Mouse (Mus musculus) bone marrow macrophage, adult 2 months (primary cell): ENCODE measurements around the gene Ttll9.

ENCODE experiments used
- CTCF ChIP-seq: IDR thresholded peaks from 2 replicates; pipeline ENCODE4 v1.5.1; 2012; ENCODE audit warnings: low read depth, mild to moderate bottlenecking, low read length, moderate library complexity
- POLR2A ChIP-seq: IDR thresholded peaks from 2 replicates; pipeline ENCODE4 v1.6.1; 2012; ENCODE audit warnings: mild to moderate bottlenecking, low read depth, low read length, borderline replicate concordance

DNA sequence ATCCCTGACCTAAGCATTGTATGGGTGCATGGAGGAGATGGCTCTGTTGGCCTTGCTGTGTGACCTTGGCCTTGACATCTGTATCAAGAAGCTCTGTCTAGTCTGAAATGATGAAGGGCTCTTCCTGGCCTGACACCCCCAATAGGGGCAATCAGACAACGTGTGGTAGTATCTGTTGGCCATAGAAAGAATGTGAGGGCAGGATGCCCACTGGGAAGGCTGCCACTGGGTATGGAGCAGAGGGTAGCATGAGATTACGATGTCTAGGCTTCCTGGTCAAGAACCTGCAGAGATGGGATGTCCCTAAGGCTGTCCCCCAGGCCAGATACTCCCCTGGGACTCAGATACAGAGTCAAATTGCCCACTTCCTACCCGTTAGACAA is 33.3 kb upstream of the Ttll9 start:
- TF ChIP-seq CTCF (no peak), POLR2A (no peak)
